Mouse (Mus musculus) intestine, postnatal 0 days (tissue): ENCODE results near the gene Car7. TPM values are rescaled to one million over a fixed set of nuclear protein-coding genes. Genes with fewer than 3 reads are reported as not detected.

Experiments
- ATAC-seq: fragments of 200-750 bp; cut with Nextera tagmentation; 2 replicates; pipeline ENCODE4 v1.8.0; 2017; ENCODE audit warnings: mild to moderate bottlenecking, moderate TSS enrichment, moderate library complexity
- H3K27ac ChIP-seq: fragments of 300-500 bp; sonication (generic); 2 replicates; pipeline ENCODE4 v1.5.1; 2014; ENCODE audit warnings: mild to moderate bottlenecking, low read depth, low read length, moderate library complexity
- H3K27me3 ChIP-seq: fragments of 300-500 bp; sonication (generic); replicated peaks from 2 replicates; pipeline ENCODE4 v1.6.1; 2014; ENCODE audit warnings: low read length, mixed read lengths; ENCODE audit not compliant: control insufficient read depth, insufficient read depth
- H3K36me3 ChIP-seq: fragments of 300-500 bp; sonication (generic); 2 replicates; pipeline ENCODE4 v1.6.1; 2014; ENCODE audit warnings: mild to moderate bottlenecking, moderate library complexity; ENCODE audit not compliant: control insufficient read depth, insufficient read depth
- H3K4me1 ChIP-seq: fragments of 300-500 bp; sonication (generic); replicated peaks from 2 replicates; pipeline ENCODE4 v1.6.1; 2014; ENCODE audit warnings: antibody characterized with exemption, low read length, mixed read lengths; ENCODE audit not compliant: control insufficient read depth, insufficient read depth
- H3K4me2 ChIP-seq: fragments of 300-500 bp; sonication (generic); replicated peaks from 2 replicates; pipeline ENCODE4 v1.6.1; 2014; ENCODE audit warnings: low read depth, mild to moderate bottlenecking, moderate library complexity
- H3K4me3 ChIP-seq: fragments of 300-500 bp; sonication (generic); 2 replicates; pipeline ENCODE4 v1.5.1; 2014; ENCODE audit warnings: low read depth, low read length
- H3K9ac ChIP-seq: fragments of 300-500 bp; sonication (generic); 2 replicates; pipeline ENCODE4 v1.6.1; 2014; ENCODE audit warnings: mild to moderate bottlenecking, low read depth, low read length
- H3K9me3 ChIP-seq: fragments of 300-500 bp; sonication (generic); 2 replicates; pipeline ENCODE4 v1.6.1; 2016; ENCODE audit warnings: mixed run types; ENCODE audit not compliant: control insufficient read depth
- CTCF ChIP-seq: sonication (generic); IDR thresholded peaks from 2 replicates; pipeline ENCODE4 v1.5.1; 2016; ENCODE audit warnings: low read depth, mild to moderate bottlenecking, control low read depth, antibody characterized with exemption, moderate library complexity
- whole genome bisulfite sequencing: fragments of 180-500 bp; shearing (Covaris S2); extraction: QIAGEN DNeasy Blood & Tissue Kit; methylation state at CpG from one replicate; pipeline ENCODE4 v1.1.7; 2014; 5-methylcytosine and 5-hydroxymethylcytosine counted together
- polyA plus RNA-seq: library from polyadenylated mRNA; unstranded; fragments of >200 nt; fragmentation: Nextera tagmentation; extraction: Ambion mirVana; gene quantifications from 2 replicates; pipeline ENCODE4 v1.2.1, GENCODE M21; 2015

The Car7 gene
- polyA plus RNA-seq, 1 experiment from 2014 or later, result 0.82 TPM

- no peak for TF ChIP-seq CTCF
- H3K27ac ChIP-seq, result no peak overlapping the region
- peak overlapping the region; percentile 90 for H3K9ac ChIP-seq
- H3K4me1 ChIP-seq, result no peaks in the 10 kb centered on the region
- H3K36me3 ChIP-seq, result peaks cover 8% of the 10 kb centered on the region; the same call in 1 of the 2 replicates
- peak overlapping the region; percentile 64 for H3K4me3 ChIP-seq
- peak overlapping the region; percentile 84 for H3K4me2 ChIP-seq
- H3K27me3 ChIP-seq, result 0 out of 2 replicates have a peak, but pooled peaks cover 4% of the 10 kb centered on the region
- no peak for ATAC-seq
- H3K9me3 ChIP-seq, result no peaks in the 10 kb centered on the region
- WGBS, result 11% methylated on average over 7 of the region's 7 CpGs
Measured at GRCm38 (mm10) chr8:104533551-104533950, 938 bp upstream of the Car7 start.

DNA sequence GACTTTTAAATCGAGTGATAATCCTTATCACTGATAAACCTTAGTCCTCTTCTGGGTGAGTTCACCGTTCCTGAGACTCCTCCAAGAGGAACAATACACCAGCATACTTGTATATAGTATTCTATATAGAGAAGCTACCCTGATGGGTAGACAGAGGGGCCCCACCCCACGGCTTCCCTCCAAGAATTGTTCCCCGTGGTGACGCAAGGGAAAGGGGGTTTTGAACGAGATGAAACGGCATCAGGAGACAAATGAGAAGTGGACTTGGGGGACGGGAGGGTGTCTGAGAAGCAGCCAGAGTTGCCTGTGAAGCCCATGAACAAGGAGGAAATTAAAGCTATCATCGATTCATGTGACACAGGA lies 271 bp downstream of the Car7 start:
- no peak for TF ChIP-seq CTCF
- peak; percentile 21; the same call in 1 of the 2 replicates for ATAC-seq
- Histone ChIP-seq H3K9ac (peak overlapping the region; percentile 90; the same call in 1 of the 2 replicates), H3K4me1 (no peaks in the 10 kb centered on the region), H3K4me3 (peak overlapping the region; percentile 64), H3K4me2 (peak overlapping the region; percentile 84), H3K27me3 (0 out of 2 replicates have a peak, but pooled peaks cover 4% of the 10 kb centered on the region), H3K36me3 (peaks cover 4% of the 10 kb centered on the region; the same call in 1 of the 2 replicates), H3K9me3 (no peaks in the 10 kb centered on the region), H3K27ac (no peak overlapping the region)
- WGBS, result 5% methylated on average over 9 of the region's 9 CpGs

GRCm38 (mm10) chr8:104535378-104535777 lies 889 bp downstream of the Car7 start:
- Histone ChIP-seq H3K9me3 (no peaks in the 10 kb centered on the region), H3K4me3 (peak overlapping the region; percentile 64), H3K9ac (peak overlapping the region; percentile 22; the same call in 1 of the 2 replicates), H3K27ac (no peak overlapping the region), H3K4me2 (peak overlapping the region; percentile 84), H3K36me3 (no peaks in the 10 kb centered on the region), H3K27me3 (peaks cover 9% of the 10 kb centered on the region), H3K4me1 (no peaks in the 10 kb centered on the region)
- ATAC-seq, result no peak
- WGBS, result 18% methylated on average over 7 of the region's 7 CpGs
- TF ChIP-seq CTCF, result no peak

- WGBS, result 82% methylated on average over 4 of the region's 4 CpGs
- H3K4me1 ChIP-seq, result no peaks in the 10 kb centered on the region; the same call in 1 of the 2 replicates
- no peak for ATAC-seq
- no peak overlapping the region for H3K9ac ChIP-seq
- H3K27me3 ChIP-seq, result peaks cover 15% of the 10 kb centered on the region
- no peaks in the 10 kb centered on the region for H3K36me3 ChIP-seq
- no peak overlapping the region for H3K27ac ChIP-seq
- no peaks in the 10 kb centered on the region for H3K9me3 ChIP-seq
- H3K4me3 ChIP-seq, result no peak overlapping the region
- peak overlapping the region; percentile 84; the same call in 1 of the 2 replicates for H3K4me2 ChIP-seq
- no peak for TF ChIP-seq CTCF
Measured at GRCm38 (mm10) chr8:104536028-104536427, 1.5 kb downstream of the Car7 start.

- Histone ChIP-seq H3K27ac (no peak overlapping the region), H3K4me1 (no peaks in the 10 kb centered on the region; the same call in 1 of the 2 replicates), H3K27me3 (peaks cover 36% of the 10 kb centered on the region), H3K9me3 (no peaks in the 10 kb centered on the region), H3K9ac (no peak overlapping the region), H3K4me2 (no peak overlapping the region), H3K4me3 (no peak overlapping the region), H3K36me3 (no peaks in the 10 kb centered on the region)
- no peak for TF ChIP-seq CTCF
- ATAC-seq, result no peak
- 92% methylated on average over 4 of the region's 4 CpGs for WGBS
Measured at GRCm38 (mm10) chr8:104538896-104539295, 4.4 kb downstream of the Car7 start.

DNA sequence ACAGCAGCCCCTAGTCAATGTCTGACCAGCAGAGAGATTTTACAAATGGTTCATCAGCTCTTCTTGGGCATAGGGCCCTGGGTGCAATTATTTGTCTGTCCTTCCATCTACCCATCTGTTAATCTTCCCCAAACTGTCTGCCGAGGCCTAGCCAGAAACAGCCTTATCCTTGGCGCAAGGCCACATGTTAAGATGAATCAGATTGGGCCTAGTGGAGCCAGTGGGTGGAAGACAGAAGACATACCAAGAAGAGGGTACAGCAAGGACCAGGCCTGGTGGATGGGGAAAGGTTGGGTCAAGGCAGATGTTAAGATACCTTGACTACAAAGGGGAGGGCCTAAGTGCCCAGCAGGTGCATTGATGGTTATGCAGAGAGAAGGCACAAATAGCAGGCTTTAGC lies 5.1 kb downstream of the Car7 start:
- Histone ChIP-seq H3K4me2 (no peak overlapping the region), H3K9me3 (no peaks in the 10 kb centered on the region), H3K4me3 (no peak overlapping the region), H3K36me3 (no peaks in the 10 kb centered on the region), H3K27ac (no peak overlapping the region), H3K4me1 (no peaks in the 10 kb centered on the region; the same call in 1 of the 2 replicates), H3K9ac (no peak overlapping the region), H3K27me3 (peaks cover 36% of the 10 kb centered on the region)
- no peak for TF ChIP-seq CTCF
- 84% methylated on average over 2 of the region's 2 CpGs for WGBS
- no peak for ATAC-seq
